Mouse (Mus musculus) Muller cell, postnatal 12 days (primary cell): ENCODE measurements around the gene Olfr427.
A peak's percentile ranks its signal among the peaks of the same experiment; 100 is the strongest.
"Not testable (repeated sequence)": the region's sequence is repeated elsewhere in the genome, so short reads cannot be mapped to it uniquely, and the experiment has no call there.

Experiments
- DNase-seq: peaks from one replicate; pipeline ENCODE4 v3.0.0-alpha.2; 2015; ENCODE audit errors: inconsistent ontology term

Gene Olfr427

GRCm38 (mm10) chr1:174096591-174096990 is at the start of gene Olfr427:
Olfr427 (plus strand) TSS chr1:174096891.
- DNase-seq, result no peak

- DNase-seq, result not testable (repeated sequence)
Measured at GRCm38 (mm10) chr1:174048227-174048626, 48.5 kb upstream of the Olfr427 start.

DNA sequence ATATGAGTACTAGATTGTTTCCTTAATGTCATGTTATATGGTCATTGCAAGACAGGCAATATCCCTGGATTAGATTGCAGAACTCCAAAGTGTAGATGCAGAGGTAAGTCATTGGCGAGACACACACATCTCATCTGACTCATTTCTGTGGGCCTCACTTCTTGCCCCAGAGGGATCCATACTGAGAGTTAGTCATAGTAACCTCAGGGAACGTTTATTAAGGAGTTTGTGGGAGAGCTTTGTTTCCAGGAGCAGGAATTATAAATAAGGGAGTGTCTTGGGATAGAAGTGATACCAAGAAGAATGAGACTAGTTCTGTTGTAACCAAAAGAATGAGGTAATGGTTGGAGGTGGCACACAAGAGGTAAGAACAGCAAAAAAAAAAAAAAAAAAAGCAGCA is 47.8 kb upstream of the Olfr427 start, which contains the start of gene Olfr432:
TSS of gene Olfr432 (plus strand) at position 313 of the 400 bp plus-strand sequence.
- DNase-seq, result no peak

GRCm38 (mm10) chr1:174049357-174049756 is 47.3 kb upstream of the Olfr427 start:
- not testable (repeated sequence) for DNase-seq

GRCm38 (mm10) chr1:174050532-174050931 is 46.2 kb upstream of the Olfr427 start:
- no peak for DNase-seq

DNA sequence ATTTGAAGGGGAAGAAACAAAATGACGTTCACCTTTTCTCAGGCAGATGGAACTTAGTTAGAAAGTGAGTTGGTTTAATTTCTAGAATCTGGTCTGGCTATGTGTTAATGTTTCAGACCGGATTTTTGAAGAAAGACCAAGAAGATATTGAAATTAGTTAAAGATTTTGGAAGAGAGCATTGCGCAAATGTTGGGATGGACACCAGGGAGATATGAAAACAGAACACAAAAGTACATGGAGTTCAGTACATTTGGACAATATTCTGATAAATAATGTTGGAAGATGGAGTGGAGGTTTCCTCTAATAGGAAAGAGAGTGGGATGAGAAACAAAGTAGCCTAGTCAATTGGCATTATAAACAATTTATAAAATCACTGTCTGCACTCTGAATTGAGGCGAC is 45.2 kb upstream of the Olfr427 start:
- DNase-seq, result no peak

- DNase-seq, result no peak
Measured at GRCm38 (mm10) chr1:174051931-174052536, 44.7 kb upstream of the Olfr427 start.

- peak; percentile 51 for DNase-seq
Measured at GRCm38 (mm10) chr1:174052981-174053380, 43.7 kb upstream of the Olfr427 start.

GRCm38 (mm10) chr1:174055248-174055647 is 41.4 kb upstream of the Olfr427 start:
- DNase-seq, result no peak

DNA sequence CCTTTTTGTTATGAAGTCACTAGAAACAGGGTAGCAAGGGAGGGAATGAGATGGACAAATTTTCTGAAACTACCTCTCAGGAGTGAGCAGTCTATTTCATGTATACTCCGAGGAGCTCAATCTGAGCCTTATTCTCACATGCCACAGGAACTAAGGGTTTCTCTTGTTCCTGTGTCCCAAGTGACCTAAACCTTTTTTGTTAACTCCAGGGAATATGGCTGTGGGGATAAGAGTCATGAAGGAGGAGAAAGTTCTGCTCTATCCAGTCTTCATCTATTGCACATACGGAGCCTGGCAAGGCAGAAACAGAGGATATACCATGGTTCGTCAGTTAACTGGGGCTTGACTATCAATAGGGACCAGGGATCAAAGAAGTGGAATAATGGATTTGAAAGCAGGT is 30.4 kb upstream of the Olfr427 start, which contains the start of gene Olfr430:
TSS of gene Olfr430 (plus strand) at position 301 of the 400 bp plus-strand sequence.
- no peak for DNase-seq

DNA sequence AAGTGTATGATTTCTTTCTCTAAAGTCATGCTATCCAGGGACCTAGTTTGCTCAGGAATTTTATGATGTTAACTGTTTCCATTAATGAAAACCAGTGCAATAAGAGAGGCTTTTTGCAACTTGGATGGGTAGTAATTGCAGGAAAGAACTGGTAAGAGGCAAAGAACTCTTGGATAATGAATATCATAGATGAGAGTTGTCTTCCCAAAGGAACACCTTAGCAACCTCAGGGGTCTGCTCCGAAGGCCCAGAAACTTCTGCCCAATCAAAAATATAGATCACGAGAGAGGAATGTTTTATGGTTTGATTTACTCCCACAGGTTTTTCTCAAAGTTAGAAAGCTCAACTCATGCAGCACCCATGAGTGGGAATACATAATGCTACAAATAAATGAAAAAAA is 12.7 kb upstream of the Olfr427 start, which contains the start of gene Olfr429:
TSS of gene Olfr429 (plus strand) at position 301 of the 400 bp plus-strand sequence.
- DNase-seq, result no peak

GRCm38 (mm10) chr1:174103735-174104134 is 7.0 kb downstream of the Olfr427 start:
- DNase-seq, result peak; percentile 22

DNA sequence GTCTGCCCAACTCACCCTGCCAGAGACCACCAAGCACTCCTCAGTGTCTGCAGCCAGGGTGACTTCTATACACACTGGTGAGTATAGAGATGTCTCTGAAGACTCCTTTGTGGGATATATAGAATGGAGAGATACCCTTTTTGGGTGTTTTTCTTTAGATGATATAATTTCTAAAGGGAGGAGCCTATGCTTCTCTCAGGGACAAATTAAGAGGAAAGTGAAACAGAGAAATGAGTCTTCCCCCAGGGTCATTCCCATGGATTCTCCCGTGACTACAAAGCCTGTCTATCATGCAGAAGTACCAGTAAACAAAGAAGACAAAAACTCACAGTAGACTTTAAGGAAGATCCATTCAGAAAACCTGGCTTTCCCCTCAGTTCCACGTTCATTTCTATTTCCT is 24.4 kb downstream of the Olfr427 start, which contains the start of gene Olfr231:
TSS of gene Olfr231 (minus strand) at position 101 of the 400 bp plus-strand sequence.
- DNase-seq, result no peak

GRCm38 (mm10) chr1:174131217-174131616 is 34.5 kb downstream of the Olfr427 start, which contains the start of gene Olfr424:
Olfr424 (plus strand) TSS chr1:174131517.
- no peak for DNase-seq

DNA sequence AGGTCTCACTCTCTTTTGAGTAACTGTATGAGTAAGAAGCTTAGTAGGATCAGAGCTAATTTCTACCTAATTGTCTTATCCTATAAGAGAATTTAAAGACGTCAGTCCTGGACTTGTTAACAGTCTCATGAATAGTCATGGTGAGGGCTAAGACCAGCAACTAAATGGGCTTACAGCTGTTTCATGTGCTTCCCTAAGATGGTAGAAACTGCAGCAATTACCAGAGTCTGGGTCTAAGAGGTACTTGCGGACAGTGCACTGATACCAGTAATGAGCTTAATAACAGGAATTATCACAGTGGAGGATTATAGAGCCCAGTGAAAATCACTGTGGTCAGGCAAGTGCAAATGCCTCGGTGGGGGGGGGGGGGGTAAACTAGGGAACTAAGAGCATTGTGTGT is 35.3 kb downstream of the Olfr427 start:
- DNase-seq, result no peak

- DNase-seq, result no peak
Measured at GRCm38 (mm10) chr1:174141384-174141783, 44.7 kb downstream of the Olfr427 start.

- DNase-seq, result no peak
Measured at GRCm38 (mm10) chr1:174146696-174147095, 50.0 kb downstream of the Olfr427 start.

GRCm38 (mm10) chr1:174149289-174149688 is 52.6 kb downstream of the Olfr427 start:
- no peak for DNase-seq
